Mouse (Mus musculus): ENCODE measurements at regions not wholly inside any gene's neighbourhood (a gene's known extent, or its start where the extent isn't known, plus 50 kb on each side); places are given as distances from the start of the nearest gene placed in this dataset.

DNA sequence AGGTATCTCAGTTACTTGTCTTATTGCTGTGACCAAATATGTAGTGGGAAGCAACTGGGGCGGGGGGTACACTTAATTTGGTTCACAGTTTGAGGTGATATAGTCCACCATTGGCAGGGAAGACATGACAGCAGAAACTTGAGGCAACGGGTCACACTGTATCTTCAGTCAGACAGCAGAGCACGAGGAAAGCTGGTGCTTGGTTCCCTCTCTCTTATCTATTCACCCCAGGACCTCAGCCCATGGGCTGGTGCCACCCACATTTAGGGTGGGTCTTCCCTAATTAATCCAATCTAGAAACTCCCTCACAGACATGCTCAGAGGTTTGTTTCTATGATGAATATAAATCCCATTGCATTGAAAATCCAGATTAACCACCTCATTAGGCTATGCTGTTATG, 56.5 kb downstream of the Otud1 start:
- DNase-seq: no peak

DNA sequence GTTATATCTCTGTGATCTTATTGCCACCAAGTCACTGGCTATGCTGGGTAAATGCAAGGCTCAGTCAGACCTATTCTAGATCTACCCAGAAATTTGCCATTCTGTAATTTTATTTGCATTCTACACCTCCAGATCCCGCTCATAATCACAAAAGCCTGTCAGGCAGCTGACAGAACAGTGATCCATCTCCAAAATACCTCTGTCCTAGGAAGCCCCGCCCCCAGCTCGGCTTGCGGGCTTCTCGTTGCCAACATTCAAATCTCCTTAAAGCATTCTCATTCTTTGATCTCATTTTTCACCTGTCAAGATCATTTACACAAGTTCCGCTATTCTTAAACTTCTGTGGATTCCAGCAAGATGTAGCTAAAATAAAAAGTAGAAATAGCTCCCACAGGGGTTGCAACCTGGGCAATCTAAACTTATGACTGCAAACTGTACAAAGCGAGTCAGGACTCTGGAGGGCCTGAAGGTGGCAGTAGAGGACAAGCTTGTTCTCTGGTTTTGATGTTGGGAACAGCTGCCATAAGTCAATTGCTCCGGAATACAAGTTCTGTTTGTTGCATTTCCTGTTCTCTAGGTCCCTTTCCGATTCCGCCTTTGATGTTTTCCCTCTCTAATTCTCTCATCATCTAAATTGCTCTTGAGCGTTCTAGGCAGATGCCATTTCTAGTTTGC, 58.1 kb downstream of the Otud1 start:
- DNase-seq: peak; percentile 78 to 81

DNA sequence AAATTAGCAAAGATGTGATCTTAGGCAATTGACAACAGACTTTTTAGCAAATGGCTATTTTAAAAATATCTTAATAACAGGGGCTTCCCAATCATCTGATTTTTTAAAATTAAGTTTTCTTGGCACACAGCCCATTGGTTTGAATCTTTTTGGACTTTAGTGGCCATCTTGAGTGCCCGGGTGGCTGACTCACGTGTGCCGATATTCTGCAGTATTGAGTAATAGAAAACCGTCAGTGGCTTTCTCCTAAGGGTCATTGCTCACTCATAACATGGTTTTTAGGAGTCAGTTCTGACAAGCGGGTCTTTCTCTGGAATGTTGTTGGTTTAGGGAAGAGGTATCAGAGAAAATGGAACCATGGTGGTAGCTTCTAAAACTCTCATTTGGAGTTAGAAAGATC, 58.8 kb downstream of the Otud1 start:
- DNase-seq: no peak

DNA sequence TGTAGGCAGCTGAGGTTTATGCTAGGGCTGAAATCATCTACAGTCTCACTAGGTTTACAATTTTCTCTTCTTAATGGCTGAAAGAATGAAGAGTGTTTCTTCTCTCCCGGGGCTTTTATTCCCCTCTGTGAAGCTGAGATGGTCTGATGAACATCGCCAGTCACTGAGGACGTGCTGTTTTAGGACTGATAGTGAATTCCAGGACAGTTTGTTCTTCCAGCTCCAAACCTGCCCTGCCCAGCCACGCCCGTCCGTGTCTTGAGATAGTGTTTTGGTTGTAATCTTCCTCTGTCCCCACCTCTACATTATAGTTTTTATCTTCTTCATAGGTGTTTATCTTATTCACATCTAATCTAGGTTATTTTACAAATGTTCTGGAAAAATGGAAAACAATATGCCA, 68.5 kb downstream of the Otud1 start:
- DNase-seq: no peak

DNA sequence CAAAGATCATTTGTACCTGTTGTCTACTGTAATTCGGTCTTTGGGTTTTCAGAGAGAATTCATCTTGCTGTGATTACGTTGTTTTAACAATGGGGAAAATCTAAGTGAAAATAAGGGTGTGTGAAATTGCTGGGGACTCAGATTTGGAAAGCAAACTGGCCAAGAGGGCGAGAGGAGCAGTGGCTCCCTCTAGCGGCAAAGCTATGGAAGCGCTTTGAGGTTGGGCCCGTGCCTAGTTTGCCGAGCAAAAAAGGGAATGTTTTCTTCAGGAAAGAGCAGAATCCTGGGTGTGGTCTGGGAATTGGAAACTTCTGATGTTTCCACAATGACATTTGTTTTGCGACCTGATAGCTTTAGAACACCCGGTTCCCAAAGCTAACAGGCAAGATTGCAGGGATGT, 69.4 kb downstream of the Otud1 start:
- DNase-seq: peak; percentile 54 to 56

DNA sequence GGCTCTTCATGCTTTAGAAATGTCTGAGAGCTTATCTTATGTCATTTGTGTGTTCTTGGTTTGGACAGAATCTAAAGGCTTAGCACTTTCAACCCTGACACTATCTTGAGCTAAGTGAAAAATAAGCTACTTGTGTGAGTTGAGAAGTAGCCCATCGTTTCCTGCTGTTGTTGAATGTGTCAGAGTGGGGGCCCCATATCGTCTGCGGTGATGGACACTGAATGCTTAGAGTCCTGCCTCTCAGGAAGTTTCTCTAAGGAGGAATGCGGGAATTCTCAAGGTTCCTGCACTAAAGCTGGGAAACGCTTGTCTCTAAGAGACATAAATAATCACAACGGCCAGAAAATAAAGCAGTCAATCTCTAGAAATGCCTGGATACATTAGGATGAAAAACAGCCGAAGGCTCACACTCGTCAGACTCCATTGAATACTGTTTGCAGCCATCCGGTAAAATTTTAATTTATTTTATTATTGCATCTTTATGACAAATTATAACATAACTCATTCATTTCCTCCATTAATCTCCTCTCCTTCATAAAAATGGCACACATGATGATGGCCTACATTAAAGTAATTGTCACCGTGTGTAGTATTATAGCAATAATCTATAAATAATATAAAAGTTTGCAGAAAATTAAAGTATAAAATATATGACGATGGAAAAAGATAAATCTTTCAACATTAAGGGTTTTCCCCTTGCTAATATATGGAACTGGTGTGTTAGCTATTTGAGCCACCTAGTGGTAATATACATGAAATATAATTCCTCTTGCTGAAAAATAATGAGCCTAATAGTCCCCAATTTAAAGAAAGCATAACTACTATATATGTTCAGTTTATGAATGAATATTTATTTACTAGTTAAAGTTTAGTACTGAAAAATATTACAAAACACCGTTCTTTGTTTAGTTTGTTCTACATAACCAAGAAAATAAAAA, 75.6 kb downstream of the Otud1 start:
- DNase-seq: no peak

DNA sequence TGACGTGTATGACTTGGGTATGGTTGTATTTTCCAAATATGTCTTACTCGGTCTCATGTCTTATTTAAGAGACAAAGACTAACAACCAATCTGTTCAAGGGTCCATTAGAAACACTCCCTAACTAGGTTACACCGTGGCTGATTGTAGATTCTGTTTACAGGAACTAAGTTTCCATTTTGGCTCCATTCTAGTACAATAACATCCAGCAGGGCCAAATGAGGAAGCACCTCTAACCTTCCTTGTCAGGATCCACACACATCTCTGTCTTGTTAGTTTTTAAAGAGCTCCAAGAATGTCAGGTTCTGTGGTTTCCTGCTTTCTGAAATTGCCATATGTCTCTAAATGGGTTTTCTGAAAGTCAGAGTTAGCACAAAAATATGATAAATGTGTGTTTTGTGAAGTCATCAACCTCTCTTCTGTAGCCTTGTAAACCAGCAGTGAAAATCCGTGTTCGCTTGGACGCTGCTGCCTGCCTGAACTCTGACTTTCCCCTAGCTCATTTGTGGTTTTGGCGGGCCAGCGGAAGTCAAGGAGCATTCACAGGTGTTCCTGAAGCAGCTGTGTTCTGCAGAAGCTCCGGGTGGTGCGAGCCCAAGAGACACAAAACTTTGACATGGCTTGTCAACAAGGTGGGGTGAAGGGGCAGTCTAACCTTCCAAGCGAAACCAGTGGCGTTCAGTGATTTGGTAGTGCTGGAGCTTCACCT, 76.8 kb downstream of the Otud1 start:
- no peak for DNase-seq

DNA sequence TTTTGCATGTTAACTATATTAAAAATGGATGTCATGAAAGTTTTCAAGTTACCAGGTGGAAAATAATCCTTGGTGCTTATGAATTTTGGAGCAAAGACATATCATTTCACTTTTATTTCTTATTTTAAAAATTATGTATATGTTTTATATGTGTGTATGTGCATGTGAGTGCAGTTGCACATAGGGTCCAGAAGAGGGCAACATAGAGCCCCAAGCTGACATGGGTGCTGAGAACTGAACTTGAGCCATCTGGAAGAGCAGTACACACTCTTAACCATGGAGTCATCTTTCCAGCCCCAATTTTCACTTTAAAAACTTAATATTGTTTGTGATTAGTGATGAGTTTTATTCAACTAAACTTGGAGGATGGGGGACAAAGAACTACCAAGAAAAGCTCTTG, 84.0 kb downstream of the Otud1 start:
- no peak for DNase-seq

DNA sequence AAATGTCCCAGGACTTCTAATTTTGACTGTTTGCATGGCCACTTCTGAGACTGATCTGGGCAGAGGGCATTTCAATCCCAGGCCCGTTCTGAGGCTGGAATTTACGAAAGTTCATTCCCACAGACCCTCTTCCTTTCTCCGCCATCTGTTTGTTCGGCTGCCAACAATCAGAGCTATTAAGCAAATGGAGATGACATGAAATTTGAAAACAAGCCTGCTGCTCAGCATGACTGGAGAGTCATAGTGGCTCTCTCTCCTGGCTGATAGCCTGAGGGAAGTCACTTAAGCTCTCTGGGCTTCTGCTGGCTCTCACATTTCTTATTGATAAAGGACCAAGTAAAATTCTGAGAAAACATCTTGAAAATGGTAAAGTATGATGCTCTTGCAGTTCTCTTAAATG, 85.9 kb downstream of the Otud1 start:
- peak; percentile 85 to 92 for DNase-seq

DNA sequence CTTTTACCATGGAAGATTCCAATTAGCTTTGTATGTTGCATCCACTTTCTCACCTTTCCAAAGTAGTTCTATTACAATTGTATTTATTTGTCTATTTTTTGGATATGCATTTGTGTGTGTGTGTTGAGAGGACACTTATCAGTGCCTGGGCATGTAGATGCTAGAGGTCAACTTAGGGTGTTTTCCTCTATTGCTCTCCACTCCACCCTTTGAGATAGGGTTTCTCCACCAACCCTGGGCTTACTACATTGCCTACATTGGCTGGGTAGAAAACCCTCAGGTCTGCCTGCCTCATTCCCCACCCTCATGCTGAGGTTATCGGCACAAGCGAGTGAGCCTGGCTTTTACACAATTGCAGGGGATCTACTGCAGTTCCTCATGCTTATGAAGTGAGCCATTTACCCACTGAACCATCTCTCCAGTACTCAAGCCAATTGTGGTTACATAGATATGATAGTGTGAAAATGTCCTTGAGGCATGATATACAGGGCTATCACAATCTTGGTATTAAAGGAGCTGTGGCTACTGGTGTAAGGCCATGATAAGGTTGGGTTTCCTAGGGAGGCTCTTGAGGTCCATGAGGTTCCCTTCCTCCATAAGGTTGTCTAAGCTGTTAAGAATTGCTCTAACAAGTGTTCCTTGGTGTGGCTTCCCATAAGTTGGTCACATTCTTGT, 87.6 kb downstream of the Otud1 start:
- no peak for DNase-seq

DNA sequence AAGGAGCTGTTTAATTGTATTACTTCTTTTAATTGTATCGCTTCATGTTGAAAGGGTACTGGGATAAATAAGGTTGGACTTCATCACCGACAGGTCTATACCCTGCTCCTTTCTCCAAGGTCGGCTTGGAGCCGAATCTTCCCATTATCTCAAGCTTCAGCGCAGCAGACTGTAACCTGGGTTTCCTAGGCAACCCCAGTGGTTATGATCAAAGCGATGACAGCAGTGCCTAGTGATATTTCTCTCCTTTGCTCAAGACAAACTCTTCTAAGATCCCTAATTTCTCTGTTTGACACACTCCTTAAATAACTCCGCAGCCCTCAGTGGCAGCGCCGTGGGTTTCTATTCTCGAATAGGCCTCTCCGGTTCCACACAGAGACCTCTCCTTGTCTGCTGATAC, 95.2 kb downstream of the Otud1 start:
- DNase-seq: no peak

DNA sequence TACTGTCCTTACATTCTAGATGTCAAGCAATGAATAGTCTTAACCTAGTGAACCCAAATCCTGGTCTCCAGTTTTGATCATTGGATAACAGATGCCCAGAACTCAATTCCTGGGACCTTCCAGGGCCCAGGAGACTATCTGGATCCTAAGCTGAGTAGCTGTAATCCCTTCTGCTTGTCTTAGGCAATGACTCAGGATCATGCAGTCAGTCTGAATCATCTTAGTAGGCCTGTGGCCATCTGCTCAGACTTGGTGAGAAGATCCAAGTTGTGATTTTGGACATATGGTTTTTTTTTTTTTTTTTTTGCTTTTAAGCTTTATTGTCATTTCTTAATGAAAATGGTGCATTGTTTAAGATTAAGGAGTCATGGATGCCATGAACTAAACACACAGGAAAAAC, 95.9 kb downstream of the Otud1 start:
- no peak for DNase-seq

DNA sequence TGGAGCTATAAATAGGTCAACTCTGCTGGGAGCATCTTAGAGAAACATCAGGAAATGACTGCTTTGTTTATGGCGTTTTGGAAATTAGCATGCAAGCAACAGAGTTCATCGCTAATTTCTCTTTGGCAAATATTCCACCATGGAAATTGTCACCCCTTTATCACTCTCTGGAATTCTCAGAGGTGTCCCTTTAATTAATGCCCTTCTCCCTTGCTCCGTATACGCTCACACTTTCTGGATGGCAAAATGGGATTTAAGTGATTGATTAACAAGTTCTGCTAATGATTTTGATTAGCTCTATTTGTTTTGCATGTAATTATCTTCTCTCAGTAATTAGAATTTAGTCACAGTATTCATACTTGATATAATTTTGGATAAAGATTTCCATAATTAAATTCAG, 100.4 kb downstream of the Otud1 start:
- DNase-seq: no peak

DNA sequence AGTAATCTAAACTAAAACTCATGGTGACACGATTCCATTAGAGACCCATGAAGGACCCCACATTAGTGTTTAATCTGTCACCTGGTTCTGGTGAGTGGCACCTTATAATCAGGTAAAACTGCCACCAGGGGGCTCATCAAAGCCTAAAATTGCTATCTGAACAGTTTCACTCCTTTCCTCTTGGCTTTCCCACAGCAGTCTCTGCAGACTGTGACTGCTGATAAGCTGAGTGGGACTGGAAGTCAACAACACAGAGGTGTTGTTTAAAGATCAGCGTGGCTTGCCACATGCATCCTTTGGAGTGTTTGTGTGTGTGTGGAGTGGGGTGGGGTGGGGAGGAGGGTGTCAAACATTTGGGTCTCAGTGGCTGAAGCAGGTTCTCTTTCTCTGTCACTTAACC, 101.6 kb downstream of the Otud1 start:
- DNase-seq: peak in 1 of 2 experiments; percentile 24

DNA sequence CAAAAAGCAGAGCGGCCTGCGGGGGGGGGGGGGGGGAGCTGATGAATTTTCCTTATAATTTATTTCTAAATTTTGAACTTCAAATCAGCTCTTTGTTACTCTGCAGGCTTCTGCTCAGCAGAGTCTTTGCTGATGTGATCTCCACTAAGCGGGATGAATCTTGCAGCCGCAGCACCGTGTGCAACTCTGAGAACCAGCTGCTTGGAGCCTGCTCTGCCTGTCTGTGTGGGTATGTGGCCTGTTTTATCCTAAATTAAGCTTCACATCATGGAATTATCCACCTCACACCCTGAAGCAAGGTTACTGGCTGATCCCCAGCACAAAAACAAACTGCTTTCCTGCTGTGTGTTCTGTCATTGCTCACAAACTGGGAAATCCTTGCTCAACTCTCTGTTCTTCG, 102.0 kb downstream of the Otud1 start:
- DNase-seq: no peak

DNA sequence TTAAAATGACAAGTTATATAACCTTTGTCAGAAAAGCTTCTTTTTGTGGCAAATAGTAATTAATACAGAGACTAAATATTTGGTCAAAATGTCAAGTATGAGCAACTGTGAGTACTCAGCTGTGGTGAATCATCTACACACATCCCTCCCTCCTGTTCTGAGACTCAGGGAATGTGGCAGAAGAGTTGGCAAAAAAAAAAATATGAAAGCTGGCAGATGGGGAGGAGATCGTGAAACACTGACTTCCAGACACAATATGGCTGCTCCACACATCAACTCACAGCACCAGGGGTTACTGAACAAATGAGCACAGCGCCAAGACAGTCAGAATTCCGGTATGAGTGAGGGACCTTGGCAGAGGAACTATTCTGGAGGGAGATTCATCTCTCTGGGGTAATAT, 105.4 kb downstream of the Otud1 start:
- no peak for DNase-seq

DNA sequence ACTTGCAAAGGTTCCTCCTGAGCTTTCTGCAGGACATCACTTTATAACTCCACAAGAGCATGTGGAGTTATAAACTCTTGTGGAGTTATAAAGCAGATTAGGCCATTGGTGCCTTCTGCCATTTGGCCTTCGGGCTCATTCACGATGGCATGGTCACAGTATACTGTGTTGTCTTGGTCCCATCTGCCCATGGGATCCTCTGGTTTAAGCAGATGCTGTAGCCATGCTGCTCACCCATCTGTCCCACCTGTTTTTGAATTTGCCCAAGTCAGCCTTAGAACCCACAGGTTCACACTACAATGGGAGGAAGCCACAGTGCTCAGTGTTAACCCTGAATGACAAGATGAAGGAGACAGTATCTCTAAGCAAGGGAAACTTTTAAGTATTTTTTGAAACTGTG, 124.7 kb upstream of the Etl4 start:
- peak; percentile 9 to 10 for DNase-seq

DNA sequence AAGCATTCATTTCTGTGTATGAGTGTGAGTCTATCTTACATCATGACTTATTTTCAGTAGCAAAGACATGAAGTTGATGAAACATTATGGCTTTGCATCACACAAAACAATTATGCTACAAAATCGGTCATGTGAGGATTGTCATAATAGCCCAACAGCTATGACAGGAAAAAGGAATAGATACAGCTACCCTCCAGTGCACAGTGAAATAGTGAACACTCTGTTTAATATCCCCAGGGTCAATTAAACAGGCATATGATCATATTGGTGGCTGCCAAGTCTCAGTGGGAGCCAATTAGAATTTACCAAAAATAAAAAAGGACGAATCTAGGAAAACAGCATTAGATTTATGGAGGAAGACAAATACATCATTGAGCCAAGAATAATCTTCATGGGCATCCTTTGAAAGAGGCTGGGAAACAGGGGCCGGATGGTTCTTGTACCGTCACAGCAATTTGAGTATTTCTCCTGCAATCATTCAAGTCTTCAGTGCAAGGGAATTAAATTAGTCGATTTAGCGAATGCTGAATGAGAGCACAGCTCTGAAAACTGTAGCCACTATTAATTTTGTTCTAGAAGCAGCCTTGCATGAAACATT, 123.8 kb upstream of the Etl4 start:
- DNase-seq: peak; percentile 6 to 14

DNA sequence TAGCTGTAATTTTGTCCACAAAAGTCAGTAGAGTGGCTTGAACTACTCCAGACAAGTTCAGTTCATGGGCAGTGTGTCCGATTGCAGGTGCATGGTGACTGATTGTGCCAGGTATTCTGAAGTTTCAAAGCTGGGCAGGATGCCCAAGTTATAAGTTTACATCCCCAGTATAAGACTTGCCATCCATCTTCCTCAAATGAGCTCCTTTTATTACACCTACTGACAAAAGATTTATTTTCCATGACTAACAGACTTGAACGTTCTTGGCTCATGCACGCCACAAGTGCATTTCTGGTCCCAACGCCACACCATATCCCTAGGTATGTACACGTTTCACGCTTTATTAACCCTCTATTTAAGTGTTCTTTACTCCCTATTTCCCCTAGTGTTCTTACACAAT, 117.4 kb upstream of the Etl4 start:
- no peak for DNase-seq

DNA sequence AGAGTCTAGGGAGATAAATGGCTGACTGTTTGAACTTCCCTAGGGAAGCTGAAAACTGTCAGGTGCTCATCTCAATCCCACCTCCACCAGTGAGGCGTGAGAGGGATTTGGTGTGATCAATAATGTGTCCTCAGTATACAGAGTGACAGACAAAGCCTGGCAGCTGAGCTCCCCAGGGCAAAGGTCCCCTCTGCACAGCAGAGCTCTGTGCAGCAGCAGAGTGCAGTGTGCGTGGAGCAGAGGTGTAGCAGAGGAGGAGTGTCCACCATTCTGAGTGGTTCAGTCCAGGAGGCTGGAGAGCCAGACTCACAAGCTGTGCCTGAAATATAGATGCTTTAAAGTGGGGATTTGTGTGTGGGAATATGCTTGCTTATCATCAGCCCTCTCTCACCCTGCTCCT, 112.8 kb upstream of the Etl4 start:
- no peak for DNase-seq
